Mouse (Mus musculus) MEL (cell line): ENCODE data around the gene Susd4. TPM values are rescaled to one million over a fixed set of nuclear protein-coding genes. Genes with fewer than 3 reads are reported as not detected.

Experiments
- DNase-seq: peaks from one replicate; pipeline ENCODE4 v3.0.0; 2011; ENCODE audit warnings: low read depth, low spot score
- H3K27ac ChIP-seq: 2 replicates; pipeline ENCODE4 v1.5.1; 2012; ENCODE audit warnings: low read depth, mild to moderate bottlenecking, control low read depth, low read length, moderate library complexity; ENCODE audit not compliant: control insufficient read depth
- H3K27me3 ChIP-seq, 2 experiments: fragments of 150-350 bp in 1 of 2; sonication (generic) in 1 of 2; 2 replicates each; pipeline ENCODE4 v1.6.1; 2012; ENCODE audit warnings: low read length in 2 of 2, mild to moderate bottlenecking in 2 of 2, improper control_type of control experiment in 1 of 2, moderate library complexity in 1 of 2; ENCODE audit not compliant: insufficient read depth in 2 of 2, control insufficient read depth in 1 of 2
- H3K36me3 ChIP-seq, 2 experiments: 2 replicates each; pipeline ENCODE4 v1.6.1; 2012 to 2014; ENCODE audit warnings: low read length in 2 of 2, improper control_type of control experiment in 1 of 2, inconsistent platforms in 1 of 2, mild to moderate bottlenecking in 1 of 2; ENCODE audit not compliant: insufficient read depth in 2 of 2, control insufficient read depth in 1 of 2
- H3K4me1 ChIP-seq, 2 experiments: fragments of 150-350 bp in 1 of 2; sonication (generic) in 1 of 2; 2 replicates each; pipeline ENCODE4 v1.6.1; 2012; ENCODE audit warnings: low read length in 2 of 2, improper control_type of control experiment in 1 of 2, mild to moderate bottlenecking in 1 of 2; ENCODE audit not compliant: insufficient read depth in 2 of 2, control insufficient read depth in 1 of 2
- H3K4me3 ChIP-seq, 2 experiments: fragments of 150-350 bp in 1 of 2; sonication (generic) in 1 of 2; 2 replicates each; pipeline ENCODE4 v1.5.1; 2012; ENCODE audit warnings: low read depth in 2 of 2, low read length in 2 of 2, mild to moderate bottlenecking in 2 of 2, moderate library complexity in 2 of 2, control low read depth in 1 of 2, improper control_type of control experiment in 1 of 2; ENCODE audit not compliant: control insufficient read depth in 1 of 2, insufficient read depth in 1 of 2
- H3K79me2 ChIP-seq: 2 replicates; pipeline ENCODE4 v1.6.1; 2012; ENCODE audit warnings: mild to moderate bottlenecking, low read length, moderate library complexity; ENCODE audit not compliant: control insufficient read depth, poor library complexity, insufficient read depth
- H3K9ac ChIP-seq: 2 replicates; pipeline ENCODE4 v1.6.1; 2012; ENCODE audit warnings: low read depth, mild to moderate bottlenecking, control low read depth, low read length, moderate library complexity; ENCODE audit not compliant: control insufficient read depth, poor library complexity, severe bottlenecking
- H3K9me3 ChIP-seq: fragments of 150-350 bp; sonication (generic); replicated peaks from 2 replicates; pipeline ENCODE4 v1.6.1; 2012; ENCODE audit warnings: mild to moderate bottlenecking, low read length, improper control_type of control experiment, moderate library complexity; ENCODE audit not compliant: insufficient read depth
- BHLHE40 ChIP-seq: IDR thresholded peaks from 2 replicates; pipeline ENCODE4 v1.6.1; 2012; ENCODE audit warnings: low read depth, mild to moderate bottlenecking, inconsistent platforms, low read length, improper control_type of control experiment, borderline replicate concordance
- CHD1 ChIP-seq: IDR thresholded peaks from 2 replicates; pipeline ENCODE4 v1.6.1; 2012; ENCODE audit warnings: low read depth, mild to moderate bottlenecking, inconsistent platforms, low read length, improper control_type of control experiment
- CHD2 ChIP-seq: IDR thresholded peaks from 2 replicates; pipeline ENCODE4 v1.6.1; 2011; ENCODE audit warnings: low read length, improper control_type of control experiment
- E2F4 ChIP-seq: IDR thresholded peaks from 2 replicates; pipeline ENCODE4 v1.6.1; 2011; ENCODE audit warnings: low read depth, low read length, improper control_type of control experiment, borderline replicate concordance
- EP300 ChIP-seq, 2 experiments: IDR thresholded peaks; 2 replicates each; pipeline ENCODE4 v1.6.1; 2011; ENCODE audit warnings: improper control_type of control experiment in 2 of 2, low read length in 2 of 2, low read depth in 1 of 2, mild to moderate bottlenecking in 1 of 2
- ETS1 ChIP-seq: IDR thresholded peaks from 2 replicates; pipeline ENCODE4 v1.6.1; 2012; ENCODE audit warnings: low read depth, mild to moderate bottlenecking, inconsistent platforms, low read length, improper control_type of control experiment, moderate library complexity
- GATA1 ChIP-seq: IDR thresholded peaks from 2 replicates; pipeline ENCODE4 v1.6.1; 2011; ENCODE audit warnings: low read depth, low read length, improper control_type of control experiment
- HCFC1 ChIP-seq: IDR thresholded peaks from 2 replicates; pipeline ENCODE4 v1.6.1; 2012; ENCODE audit warnings: low read depth, mild to moderate bottlenecking, inconsistent platforms, low read length, improper control_type of control experiment, moderate library complexity
- JUND ChIP-seq: IDR thresholded peaks from 2 replicates; pipeline ENCODE4 v1.6.1; 2011; ENCODE audit warnings: low read depth, mild to moderate bottlenecking, improper control_type of control experiment, low read length
- KAT2A ChIP-seq: conservative IDR thresholded peaks from 2 replicates; pipeline ENCODE4 v1.6.1; 2012; ENCODE audit warnings: low read depth, low read length, improper control_type of control experiment, inconsistent platforms
- MAFK ChIP-seq: IDR thresholded peaks from 2 replicates; pipeline ENCODE4 v1.6.1; 2011; ENCODE audit warnings: low read depth, mild to moderate bottlenecking, low read length, improper control_type of control experiment, borderline replicate concordance
- MAX ChIP-seq: IDR thresholded peaks from 2 replicates; pipeline ENCODE4 v1.6.1; 2011; ENCODE audit warnings: low read length, improper control_type of control experiment
- MAZ ChIP-seq: IDR thresholded peaks from 2 replicates; pipeline ENCODE4 v1.6.1; 2012; ENCODE audit warnings: low read depth, mild to moderate bottlenecking, inconsistent platforms, low read length, improper control_type of control experiment
- MXI1 ChIP-seq: IDR thresholded peaks from 2 replicates; pipeline ENCODE4 v1.6.1; 2011; ENCODE audit warnings: mild to moderate bottlenecking, low read depth, low read length, improper control_type of control experiment
- MYB ChIP-seq: IDR thresholded peaks from 2 replicates; pipeline ENCODE4 v1.6.1; 2011; ENCODE audit warnings: mild to moderate bottlenecking, low read depth, low read length, improper control_type of control experiment
- MYC ChIP-seq: IDR thresholded peaks from 2 replicates; pipeline ENCODE4 v1.6.1; 2011; ENCODE audit warnings: low read depth, mild to moderate bottlenecking, low read length, improper control_type of control experiment, moderate library complexity
- NELFE ChIP-seq: IDR thresholded peaks from 2 replicates; pipeline ENCODE4 v1.6.1; 2011; ENCODE audit warnings: low read depth, low read length, improper control_type of control experiment
- NRF1 ChIP-seq: IDR thresholded peaks from 2 replicates; pipeline ENCODE4 v1.6.1; 2014; ENCODE audit warnings: low read depth, mild to moderate bottlenecking, inconsistent platforms, low read length, improper control_type of control experiment, moderate library complexity; ENCODE audit not compliant: poor library complexity, insufficient read depth, severe bottlenecking
- POLR2A ChIP-seq, 2 experiments: IDR thresholded peaks; 2 replicates each; pipeline ENCODE4 v1.6.1; 2011 to 2012; ENCODE audit warnings: low read length in 2 of 2, mild to moderate bottlenecking in 2 of 2, control low read depth in 1 of 2, improper control_type of control experiment in 1 of 2, low read depth in 1 of 2, moderate library complexity in 1 of 2; ENCODE audit not compliant: control insufficient read depth in 1 of 2, insufficient read depth in 1 of 2, poor library complexity in 1 of 2
- POLR2AphosphoS2 ChIP-seq: IDR thresholded peaks from 2 replicates; pipeline ENCODE4 v1.6.1; 2011; ENCODE audit warnings: low read length, improper control_type of control experiment
- RCOR1 ChIP-seq: IDR thresholded peaks from 2 replicates; pipeline ENCODE4 v1.6.1; 2012; ENCODE audit warnings: low read depth, mild to moderate bottlenecking, inconsistent platforms, low read length, improper control_type of control experiment
- SIN3A ChIP-seq: IDR thresholded peaks from 2 replicates; pipeline ENCODE4 v1.6.1; 2012; ENCODE audit warnings: low read length, improper control_type of control experiment, inconsistent platforms
- SMC3 ChIP-seq: IDR thresholded peaks from 2 replicates; pipeline ENCODE4 v1.6.1; 2011; ENCODE audit warnings: low read depth, low read length, improper control_type of control experiment
- TCF12 ChIP-seq: IDR thresholded peaks from 2 replicates; pipeline ENCODE4 v1.6.1; 2014; ENCODE audit warnings: low read depth, mild to moderate bottlenecking, inconsistent platforms, low read length, improper control_type of control experiment, moderate library complexity
- USF1 ChIP-seq: IDR thresholded peaks from 2 replicates; pipeline ENCODE4 v1.6.1; 2014; ENCODE audit warnings: low read depth, mild to moderate bottlenecking, inconsistent platforms, low read length, improper control_type of control experiment, moderate library complexity
- USF2 ChIP-seq, 2 experiments: IDR thresholded peaks; 2 replicates each; pipeline ENCODE4 v1.6.1; 2011 to 2012; ENCODE audit warnings: improper control_type of control experiment in 2 of 2, low read length in 2 of 2, borderline replicate concordance in 1 of 2, inconsistent platforms in 1 of 2, low read depth in 1 of 2, mild to moderate bottlenecking in 1 of 2; ENCODE audit not compliant: insufficient read depth in 1 of 2
- ZKSCAN1 ChIP-seq: IDR thresholded peaks from 2 replicates; pipeline ENCODE4 v1.6.1; 2012; ENCODE audit warnings: low read depth, mild to moderate bottlenecking, inconsistent platforms, low read length, improper control_type of control experiment, moderate library complexity
- ZNF384 ChIP-seq: IDR thresholded peaks from 2 replicates; pipeline ENCODE4 v1.6.1; 2012; ENCODE audit warnings: low read depth, mild to moderate bottlenecking, inconsistent platforms, low read length, improper control_type of control experiment
- polyA plus RNA-seq, 2 experiments: library from polyadenylated mRNA; stranded (reverse) in 1 of 2; unstranded in 1 of 2; fragments of >175 nt in 1 of 2; fragments of >200 nt in 1 of 2; gene quantifications; 2 replicates each; pipeline versions ENCODE4 v1.2.1 to v1.2.4; 2012; ENCODE audit warnings: low replicate concordance in 2 of 2, low read depth in 1 of 2; ENCODE audit not compliant: insufficient read length in 2 of 2, insufficient read depth in 1 of 2, missing spikeins in 1 of 2
- total RNA-seq: library from RNA; depleted of rRNA; stranded (reverse); fragments of 300-350 nt; gene quantifications from 2 replicates; pipeline ENCODE4 v1.2.3, GENCODE M21; 2012

Gene Susd4
- total and polyA plus RNA-seq, 3 experiments, result not detected

DNA sequence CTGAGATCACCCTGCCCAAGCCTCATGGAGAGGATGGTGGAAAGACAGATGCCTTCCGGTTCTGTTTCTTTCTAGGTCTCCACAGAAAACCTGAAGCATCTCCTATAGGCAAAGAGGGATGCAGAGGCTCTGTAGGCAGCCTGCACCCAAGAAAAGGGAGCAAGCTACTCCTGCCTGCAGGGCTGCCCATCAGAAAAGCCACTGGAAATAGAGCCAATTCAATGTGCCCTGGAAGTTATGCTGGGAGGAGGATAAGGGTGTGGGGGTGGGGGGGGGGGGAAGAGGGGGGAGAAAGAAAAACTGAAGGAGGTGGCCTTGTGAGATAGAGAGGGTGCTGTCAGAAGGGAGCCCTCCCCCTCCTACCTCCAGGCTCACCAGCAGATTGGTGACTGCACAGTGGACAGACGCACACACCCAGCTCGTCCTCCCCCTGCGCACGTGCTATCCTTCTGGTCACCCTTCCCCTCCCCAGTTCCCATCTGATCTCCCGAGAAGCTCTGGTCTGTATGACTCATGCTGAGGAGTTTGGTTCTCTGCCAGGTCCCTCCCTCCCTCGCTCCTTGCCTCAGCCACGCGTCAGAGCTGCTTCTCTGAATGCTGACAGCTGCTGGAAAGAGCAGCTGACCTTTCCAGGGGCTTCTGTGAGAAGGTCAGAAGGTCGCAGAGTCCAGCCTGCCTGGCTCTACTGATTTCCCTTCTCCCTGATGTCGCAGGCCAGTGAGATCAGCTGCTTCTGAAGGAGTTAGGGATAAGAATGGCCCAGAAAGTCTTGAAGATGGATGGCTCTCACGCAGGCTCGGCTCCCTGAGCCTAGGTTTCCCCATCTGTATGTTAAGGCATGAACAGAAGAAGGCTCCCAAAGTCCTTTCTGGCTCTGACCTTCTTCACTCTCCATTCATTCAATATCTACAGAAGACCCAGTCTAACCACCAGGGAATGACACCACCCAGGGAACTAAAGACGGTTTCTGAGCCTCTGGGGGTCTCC is 144.7 kb downstream of the Susd4 start:
- no peaks in the 10 kb centered on the region for H3K27me3 ChIP-seq
- H3K9ac ChIP-seq, result peak overlapping the region; percentile 54
- no peak overlapping the region for H3K27ac ChIP-seq
- H3K36me3 ChIP-seq, result peaks cover 0 to 4% of the 10 kb centered on the region in 2 experiments; a peak in 2 of 4 replicates
- peak overlapping the region in 1 of 2 experiments; percentile 25; a peak in 1 of 4 replicates for H3K4me3 ChIP-seq
- no peaks in the 10 kb centered on the region for H3K79me2 ChIP-seq
- TF ChIP-seq GATA1 (no peak), CHD2 (peak; percentile 53), JUND (peak; percentile 88; the same call in 1 of the 2 replicates), E2F4 (no peak), MAX (peak; percentile 96), MYB (no peak), ETS1 (peak; percentile 94), TCF12 (0 out of 2 replicates have a peak, but pooled peaks have one; percentile 42), KAT2A (no peak), MAFK (no peak), RCOR1 (no peak), MAZ (peak; percentile 80; the same call in 1 of the 2 replicates), HCFC1 (0 out of 2 replicates have a peak, but pooled peaks have one; percentile 14), NELFE (no peak), NRF1 (peak; percentile 26; the same call in 1 of the 2 replicates), POLR2AphosphoS2 (no peak), POLR2A (IDR thresholded peaks at IDR 0.05; ENCODE audit: control insufficient read depth in 1 of 2, insufficient read depth in 1 of 2, low read depth in 1 of 2, low read length in 2 of 2, poor library complexity in 1 of 2) (0 out of 4 replicates have a peak, but pooled peaks of 1 of the 2 experiments have one; percentile 19), SMC3 (no peak), BHLHE40 (peak; percentile 97), MYC (peak; percentile 94), USF2 (IDR thresholded peaks at IDR 0.05; ENCODE audit: borderline replicate concordance in 1 of 2, insufficient read depth in 1 of 2, low read depth in 1 of 2, low read length in 2 of 2) (no peak), EP300 (IDR thresholded peaks at IDR 0.05; ENCODE audit: low read depth in 1 of 2, low read length in 2 of 2) (peak in 1 of 2 experiments; percentile 41; a peak in 2 of 4 replicates), ZNF384 (no peak), SIN3A (peak; percentile 60; the same call in 1 of the 2 replicates), CHD1 (no peak), ZKSCAN1 (no peak), MXI1 (peak; percentile 84), USF1 (peak; percentile 63)
- DNase-seq, result peak; percentile 90
- no peaks in the 10 kb centered on the region for H3K9me3 ChIP-seq
- peaks cover 0 to 7% of the 10 kb centered on the region in 2 experiments; a peak in 2 of 4 replicates for H3K4me1 ChIP-seq
